Mouse (Mus musculus) bone marrow, adult 2 months (tissue): ENCODE data around the gene Abcc5. TPM values are rescaled to one million over a fixed set of nuclear protein-coding genes. Genes with fewer than 3 reads are reported as not detected.

ENCODE experiments used
- H3K27ac ChIP-seq: fragments of 200-500 bp; 2 replicates; pipeline ENCODE4 v1.5.1; 2012; ENCODE audit warnings: low read depth, mild to moderate bottlenecking, control low read depth, inconsistent platforms, low read length; ENCODE audit not compliant: control insufficient read depth, poor library complexity, insufficient read depth
- H3K4me1 ChIP-seq: fragments of 200-500 bp; 2 replicates; pipeline ENCODE4 v1.6.1; 2011; ENCODE audit warnings: low read length; ENCODE audit not compliant: control insufficient read depth, insufficient read depth
- H3K4me3 ChIP-seq: fragments of 200-500 bp; replicated peaks from 2 replicates; pipeline ENCODE3; 2011; ENCODE audit warnings: mild to moderate bottlenecking, low read depth, low read length, control low read depth; ENCODE audit not compliant: control insufficient read depth
- CTCF ChIP-seq: fragments of 200-500 bp; IDR thresholded peaks from 2 replicates; pipeline ENCODE4 v1.5.1; 2011; ENCODE audit warnings: low read length, control low read depth; ENCODE audit not compliant: control insufficient read depth, insufficient read depth
- POLR2A ChIP-seq: fragments of 200-500 bp; IDR thresholded peaks from 2 replicates; pipeline ENCODE4 v1.6.1; 2011; ENCODE audit warnings: low read depth, mild to moderate bottlenecking, control low read depth, low read length, borderline replicate concordance; ENCODE audit not compliant: control insufficient read depth
- WGBS: fragments of 180-500 bp; shearing (Covaris S2); methylation state at CpG from one replicate; pipeline ENCODE4 v1.1.7; 2018; 5-methylcytosine and 5-hydroxymethylcytosine counted together
- polyA plus RNA-seq: library from polyadenylated mRNA; stranded (reverse); fragments of >200 nt; gene quantifications from 2 replicates; pipeline ENCODE4 v1.2.4, GENCODE M21; 2011; ENCODE audit warnings: low replicate concordance; ENCODE audit not compliant: missing spikeins, insufficient read depth, insufficient read length

The Abcc5 gene
- polyA plus RNA-seq, 1 experiment: 71.4 TPM

- no peak overlapping the region for H3K4me3 ChIP-seq
- H3K27ac ChIP-seq: peak overlapping the region; percentile 31; the same call in 1 of the 2 replicates
- TF ChIP-seq POLR2A (no peak), CTCF (no peak)
- WGBS: 45% methylated on average over 5 of the region's 5 CpGs
- peaks cover 7% of the 10 kb centered on the region; the same call in 1 of the 2 replicates for H3K4me1 ChIP-seq
These were observed 68.4 kb downstream of the Abcc5 start for GRCm38 (mm10) chr16:20357837-20358236.

GRCm38 (mm10) chr16:20354762-20355161, 71.4 kb downstream of the Abcc5 start:
- peaks cover 3% of the 10 kb centered on the region; the same call in 1 of the 2 replicates for H3K4me1 ChIP-seq
- H3K4me3 ChIP-seq: no peak overlapping the region
- H3K27ac ChIP-seq: no peak overlapping the region
- WGBS: 90% methylated on average over 2 of the region's 2 CpGs
- TF ChIP-seq CTCF: no peak
- no peak for TF ChIP-seq POLR2A

GRCm38 (mm10) chr16:20354011-20354410, 72.2 kb downstream of the Abcc5 start:
- Histone ChIP-seq H3K27ac (no peak overlapping the region), H3K4me1 (peaks cover 3% of the 10 kb centered on the region; the same call in 1 of the 2 replicates), H3K4me3 (no peak overlapping the region)
- 82% methylated on average over 1 of the region's 1 CpGs for WGBS
- TF ChIP-seq CTCF: no peak

GRCm38 (mm10) chr16:20345464-20345863, 80.7 kb downstream of the Abcc5 start:
- WGBS: 70% methylated on average over 1 of the region's 1 CpGs

GRCm38 (mm10) chr16:20338616-20339015, 87.6 kb downstream of the Abcc5 start:
- WGBS: 96% methylated on average over 3 of the region's 3 CpGs
- no peak overlapping the region for H3K4me3 ChIP-seq
- H3K4me1 ChIP-seq: no peaks in the 10 kb centered on the region
- TF ChIP-seq POLR2A: no peak
- TF ChIP-seq CTCF: no peak
- no peak overlapping the region for H3K27ac ChIP-seq

More at GRCm38 (mm10) chr16:20345464-20345863, 80.7 kb downstream of the Abcc5 start:
- TF ChIP-seq CTCF (no peak), POLR2A (no peak)
- H3K27ac ChIP-seq: no peak overlapping the region
- H3K4me3 ChIP-seq: no peak overlapping the region
- no peaks in the 10 kb centered on the region for H3K4me1 ChIP-seq

- Histone ChIP-seq H3K27ac (no peak overlapping the region), H3K4me3 (no peak overlapping the region), H3K4me1 (no peaks in the 10 kb centered on the region; the same call in 1 of the 2 replicates)
- 88% methylated on average over 8 of the region's 8 CpGs for WGBS
- TF ChIP-seq CTCF (no peak), POLR2A (no peak)
These were observed 91.3 kb downstream of the Abcc5 start for GRCm38 (mm10) chr16:20334918-20335317.

GRCm38 (mm10) chr16:20328306-20328705, 97.9 kb downstream of the Abcc5 start:
- H3K4me3 ChIP-seq: no peak overlapping the region
- no peak overlapping the region for H3K27ac ChIP-seq
- 82% methylated on average over 5 of the region's 5 CpGs for WGBS
- TF ChIP-seq POLR2A (no peak), CTCF (no peak)
- peaks cover 3% of the 10 kb centered on the region; the same call in 1 of the 2 replicates for H3K4me1 ChIP-seq

- Histone ChIP-seq H3K4me1 (peaks cover 3% of the 10 kb centered on the region; the same call in 1 of the 2 replicates), H3K27ac (peak within 1 kb of the TSS; percentile 68; the same call in 1 of the 2 replicates), H3K4me3 (peak within 1 kb of the TSS; percentile 17)
- TF ChIP-seq CTCF (no peak), POLR2A (no peak)
- 37% methylated on average over 5 of the region's 5 CpGs for WGBS
These were observed 100.9 kb downstream of the Abcc5 start, which contains the start of gene Cyp2ab1 for GRCm38 (mm10) chr16:20325286-20325685. Gene Cyp2ab1, minus strand, starts transcription at chr16:20325404.

- TF ChIP-seq CTCF: no peak
- no peak for TF ChIP-seq POLR2A
- 35% methylated on average over 5 of the region's 5 CpGs for WGBS
- Histone ChIP-seq H3K27ac (no peak overlapping the region; the same call in 1 of the 2 replicates), H3K4me1 (peaks cover 3% of the 10 kb centered on the region; the same call in 1 of the 2 replicates), H3K4me3 (peak overlapping the region; percentile 19)
These were observed 102.3 kb downstream of the Abcc5 start for GRCm38 (mm10) chr16:20323907-20324306.
